Mouse (Mus musculus): ENCODE results near the gene Elavl1.

Elavl1 gene

GRCm38 (mm10) chr8:4340207-4340606, 15.0 kb upstream of the Elavl1 start:
- H3K36me3 ChIP-seq (ENCODE audit: control insufficient read depth, insufficient read depth, low read length, poor library complexity, severe bottlenecking): peaks cover 3% of the 10 kb centered on the region
- no peak for DNase-seq (ENCODE audit: low read depth, low spot score)
- H3K27me3 ChIP-seq (ENCODE audit: control insufficient read depth, insufficient read depth, low read length, poor library complexity, severe bottlenecking): no peaks in the 10 kb centered on the region

- DNase-seq (ENCODE audit: low read depth, low spot score): no peak
- no peaks in the 10 kb centered on the region for H3K27me3 ChIP-seq (ENCODE audit: control insufficient read depth, insufficient read depth, low read length, poor library complexity, severe bottlenecking)
- peaks cover 3% of the 10 kb centered on the region for H3K36me3 ChIP-seq (ENCODE audit: control insufficient read depth, insufficient read depth, low read length, poor library complexity, severe bottlenecking)
Measured at GRCm38 (mm10) chr8:4335678-4336077, 10.5 kb upstream of the Elavl1 start.

GRCm38 (mm10) chr8:4333966-4334365, 8.8 kb upstream of the Elavl1 start:
- Histone ChIP-seq H3K36me3 (ENCODE audit: control insufficient read depth, insufficient read depth, low read length, poor library complexity, severe bottlenecking) (peaks cover 6% of the 10 kb centered on the region), H3K27me3 (ENCODE audit: control insufficient read depth, insufficient read depth, low read length, poor library complexity, severe bottlenecking) (no peaks in the 10 kb centered on the region)
- DNase-seq (ENCODE audit: low read depth, low spot score): no peak

GRCm38 (mm10) chr8:4329000-4329399, 3.8 kb upstream of the Elavl1 start:
- no peaks in the 10 kb centered on the region for H3K27me3 ChIP-seq (ENCODE audit: control insufficient read depth, insufficient read depth, low read length, poor library complexity, severe bottlenecking)
- no peak for DNase-seq (ENCODE audit: low read depth, low spot score)
- peaks cover 3% of the 10 kb centered on the region; the same call in 1 of the 2 replicates for H3K36me3 ChIP-seq (ENCODE audit: control insufficient read depth, insufficient read depth, low read length, poor library complexity, severe bottlenecking)

- DNase-seq (ENCODE audit: low read depth, low spot score): no peak
- H3K36me3 ChIP-seq (ENCODE audit: control insufficient read depth, insufficient read depth, low read length, poor library complexity, severe bottlenecking): peaks cover 3% of the 10 kb centered on the region; the same call in 1 of the 2 replicates
- H3K27me3 ChIP-seq (ENCODE audit: control insufficient read depth, insufficient read depth, low read length, poor library complexity, severe bottlenecking): no peaks in the 10 kb centered on the region
Measured at GRCm38 (mm10) chr8:4325751-4326036, 481 bp upstream of the Elavl1 start.

GRCm38 (mm10) chr8:4324525-4324924, 688 bp downstream of the Elavl1 start:
- no peak for DNase-seq (ENCODE audit: low read depth, low spot score)
- H3K27me3 ChIP-seq (ENCODE audit: control insufficient read depth, insufficient read depth, low read length, poor library complexity, severe bottlenecking): no peaks in the 10 kb centered on the region
- H3K36me3 ChIP-seq (ENCODE audit: control insufficient read depth, insufficient read depth, low read length, poor library complexity, severe bottlenecking): peaks cover 3% of the 10 kb centered on the region; the same call in 1 of the 2 replicates

GRCm38 (mm10) chr8:4323917-4324316, 1.3 kb downstream of the Elavl1 start:
- no peak for DNase-seq (ENCODE audit: low read depth, low spot score)
- Histone ChIP-seq H3K27me3 (ENCODE audit: control insufficient read depth, insufficient read depth, low read length, poor library complexity, severe bottlenecking) (no peaks in the 10 kb centered on the region), H3K36me3 (ENCODE audit: control insufficient read depth, insufficient read depth, low read length, poor library complexity, severe bottlenecking) (0 out of 2 replicates have a peak, but pooled peaks cover under 1% of the 10 kb centered on the region)

GRCm38 (mm10) chr8:4322470-4322869, 2.7 kb downstream of the Elavl1 start:
- no peaks in the 10 kb centered on the region for H3K27me3 ChIP-seq (ENCODE audit: control insufficient read depth, insufficient read depth, low read length, poor library complexity, severe bottlenecking)
- peak; percentile 88 for DNase-seq (ENCODE audit: low read depth, low spot score)
- H3K36me3 ChIP-seq (ENCODE audit: control insufficient read depth, insufficient read depth, low read length, poor library complexity, severe bottlenecking): no peaks in the 10 kb centered on the region

- Histone ChIP-seq H3K36me3 (ENCODE audit: control insufficient read depth, insufficient read depth, low read length, poor library complexity, severe bottlenecking) (no peaks in the 10 kb centered on the region), H3K27me3 (ENCODE audit: control insufficient read depth, insufficient read depth, low read length, poor library complexity, severe bottlenecking) (no peaks in the 10 kb centered on the region)
- no peak for DNase-seq (ENCODE audit: low read depth, low spot score)
Measured at GRCm38 (mm10) chr8:4321031-4321430, 4.2 kb downstream of the Elavl1 start.

- Histone ChIP-seq H3K27me3 (ENCODE audit: control insufficient read depth, insufficient read depth, low read length, poor library complexity, severe bottlenecking) (no peaks in the 10 kb centered on the region), H3K36me3 (ENCODE audit: control insufficient read depth, insufficient read depth, low read length, poor library complexity, severe bottlenecking) (no peaks in the 10 kb centered on the region)
- no peak for DNase-seq (ENCODE audit: low read depth, low spot score)
Measured at GRCm38 (mm10) chr8:4320404-4320803, 4.8 kb downstream of the Elavl1 start.

GRCm38 (mm10) chr8:4319573-4319872, 5.7 kb downstream of the Elavl1 start:
- no peak for DNase-seq (ENCODE audit: low read depth, low spot score)
- Histone ChIP-seq H3K27me3 (ENCODE audit: control insufficient read depth, insufficient read depth, low read length, poor library complexity, severe bottlenecking) (no peaks in the 10 kb centered on the region), H3K36me3 (ENCODE audit: control insufficient read depth, insufficient read depth, low read length, poor library complexity, severe bottlenecking) (no peaks in the 10 kb centered on the region)

- DNase-seq (ENCODE audit: low read depth, low spot score): no peak
- no peaks in the 10 kb centered on the region for H3K27me3 ChIP-seq (ENCODE audit: control insufficient read depth, insufficient read depth, low read length, poor library complexity, severe bottlenecking)
- no peaks in the 10 kb centered on the region for H3K36me3 ChIP-seq (ENCODE audit: control insufficient read depth, insufficient read depth, low read length, poor library complexity, severe bottlenecking)
Measured at GRCm38 (mm10) chr8:4318796-4319572, 6.2 kb downstream of the Elavl1 start.

- H3K36me3 ChIP-seq (ENCODE audit: control insufficient read depth, insufficient read depth, low read length, poor library complexity, severe bottlenecking): no peaks in the 10 kb centered on the region
Measured at GRCm38 (mm10) chr8:4318124-4318523, 7.1 kb downstream of the Elavl1 start.

GRCm38 (mm10) chr8:4314852-4315251, 10.4 kb downstream of the Elavl1 start:
- DNase-seq (ENCODE audit: low read depth, low spot score): no peak
- no peaks in the 10 kb centered on the region for H3K27me3 ChIP-seq (ENCODE audit: control insufficient read depth, insufficient read depth, low read length, poor library complexity, severe bottlenecking)

More at GRCm38 (mm10) chr8:4318124-4318523, 7.1 kb downstream of the Elavl1 start:
- no peaks in the 10 kb centered on the region for H3K27me3 ChIP-seq (ENCODE audit: control insufficient read depth, insufficient read depth, low read length, poor library complexity, severe bottlenecking)
- no peak for DNase-seq (ENCODE audit: low read depth, low spot score)

GRCm38 (mm10) chr8:4313254-4314124, 11.7 kb downstream of the Elavl1 start:
- H3K27me3 ChIP-seq (ENCODE audit: control insufficient read depth, insufficient read depth, low read length, poor library complexity, severe bottlenecking): no peaks in the 10 kb centered on the region
- DNase-seq (ENCODE audit: low read depth, low spot score): peak; percentile 18
- H3K36me3 ChIP-seq (ENCODE audit: control insufficient read depth, insufficient read depth, low read length, poor library complexity, severe bottlenecking): peaks cover 7% of the 10 kb centered on the region

More at GRCm38 (mm10) chr8:4314852-4315251, 10.4 kb downstream of the Elavl1 start:
- H3K36me3 ChIP-seq (ENCODE audit: control insufficient read depth, insufficient read depth, low read length, poor library complexity, severe bottlenecking): peaks cover 4% of the 10 kb centered on the region

Measured in splenic B cell, adult 2 months (primary cell).